Mouse (Mus musculus) kidney, postnatal 0 days (tissue): Measurements from ENCODE around the gene Plcb1. TPM values are rescaled to one million over a fixed set of nuclear protein-coding genes. Genes with fewer than 3 reads are reported as not detected.
A peak's percentile ranks its signal among the peaks of the same experiment; 100 is the strongest.

ENCODE experiments used
- ATAC-seq: fragments of 200-750 bp; cut with Nextera tagmentation; replicated peaks from 2 replicates; pipeline ENCODE4 v1.8.0; 2017; ENCODE audit warnings: low read depth, moderate number of reproducible peaks, moderate TSS enrichment, moderate library complexity; ENCODE audit not compliant: low FRiP score
- DNase-seq: peaks from one replicate; pipeline ENCODE4 v3.0.0-alpha.2; 2016; ENCODE audit warnings: low spot score
- H3K27ac ChIP-seq: fragments of 300-500 bp; sonication (generic); 2 replicates; pipeline ENCODE4 v1.5.1; 2014; ENCODE audit warnings: mild to moderate bottlenecking
- H3K27me3 ChIP-seq: fragments of 300-500 bp; sonication (generic); 2 replicates; pipeline ENCODE4 v1.6.1; 2014; ENCODE audit warnings: low read length, mixed read lengths; ENCODE audit not compliant: insufficient read depth
- H3K36me3 ChIP-seq: fragments of 300-500 bp; sonication (generic); 2 replicates; pipeline ENCODE4 v1.6.1; 2014; ENCODE audit warnings: low read length, mixed read lengths; ENCODE audit not compliant: insufficient read depth
- H3K4me1 ChIP-seq: fragments of 300-500 bp; sonication (generic); replicated peaks from 2 replicates; pipeline ENCODE4 v1.6.1; 2014; ENCODE audit warnings: antibody characterized with exemption, low read length, mixed read lengths; ENCODE audit not compliant: insufficient read depth
- H3K4me2 ChIP-seq: fragments of 300-500 bp; sonication (generic); 2 replicates; pipeline ENCODE4 v1.6.1; 2014; ENCODE audit warnings: mild to moderate bottlenecking, low read length, moderate library complexity, mixed read lengths
- H3K4me3 ChIP-seq: fragments of 300-500 bp; sonication (generic); replicated peaks from 2 replicates; pipeline ENCODE4 v1.5.1; 2014; ENCODE audit warnings: low read depth, low read length
- H3K9ac ChIP-seq: fragments of 300-500 bp; sonication (generic); 2 replicates; pipeline ENCODE4 v1.6.1; 2014; ENCODE audit warnings: low read depth, low read length
- H3K9me3 ChIP-seq: fragments of 300-500 bp; sonication (generic); replicated peaks from 2 replicates; pipeline ENCODE4 v1.6.1; 2016; ENCODE audit warnings: low read length, inconsistent platforms, mixed read lengths
- CTCF ChIP-seq: IDR thresholded peaks from 2 replicates; pipeline ENCODE4 v1.5.1; 2016; ENCODE audit warnings: antibody characterized with exemption, low read depth, mild to moderate bottlenecking, moderate library complexity
- WGBS: fragments of 180-500 bp; shearing (Covaris S2); extraction: QIAGEN DNeasy Blood & Tissue Kit; methylation state at CpG from one replicate; pipeline ENCODE4 v1.1.7; 2014; 5-methylcytosine and 5-hydroxymethylcytosine counted together
- polyA plus RNA-seq: library from polyadenylated mRNA; unstranded; fragments of >200 nt; fragmentation: Nextera tagmentation; extraction: Ambion mirVana; gene quantifications from 2 replicates; pipeline ENCODE4 v1.2.1, GENCODE M21; 2015

Plcb1 gene
- polyA plus RNA-seq, 1 experiment from 2014 or later = 20.8 TPM

DNA sequence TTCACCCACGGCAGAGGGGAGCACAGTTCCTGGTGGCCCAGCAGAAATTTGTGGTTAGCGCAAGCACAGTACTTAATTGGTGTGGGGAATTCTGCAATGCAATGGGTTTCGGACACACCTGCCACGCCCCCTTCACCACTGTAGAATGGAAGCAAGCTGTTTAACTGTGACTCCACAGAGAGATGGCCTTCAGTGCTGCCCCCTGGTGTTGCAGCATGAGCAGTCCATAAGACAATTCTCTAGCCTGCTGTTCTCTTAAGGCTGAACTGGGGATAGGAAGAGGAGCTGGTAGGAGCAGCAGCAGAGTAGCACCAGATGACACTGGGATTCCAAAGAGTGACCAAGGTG is 538.1 kb downstream of the Plcb1 start:
- H3K27me3 ChIP-seq = no peaks in the 10 kb centered on the region
- H3K36me3 ChIP-seq = no peaks in the 10 kb centered on the region
- H3K4me2 ChIP-seq = peak overlapping the region; percentile 37; the same call in 1 of the 2 replicates
- ATAC-seq (peak; percentile 71), DNase-seq (peak; percentile 91)
- TF ChIP-seq CTCF = peak; percentile 91
- H3K9ac ChIP-seq = no peak overlapping the region
- 33% methylated on average over 4 of the region's 4 CpGs for WGBS
- no peaks in the 10 kb centered on the region for H3K9me3 ChIP-seq
- H3K27ac ChIP-seq = no peak overlapping the region
- H3K4me1 ChIP-seq = no peaks in the 10 kb centered on the region
- H3K4me3 ChIP-seq = no peak overlapping the region

DNA sequence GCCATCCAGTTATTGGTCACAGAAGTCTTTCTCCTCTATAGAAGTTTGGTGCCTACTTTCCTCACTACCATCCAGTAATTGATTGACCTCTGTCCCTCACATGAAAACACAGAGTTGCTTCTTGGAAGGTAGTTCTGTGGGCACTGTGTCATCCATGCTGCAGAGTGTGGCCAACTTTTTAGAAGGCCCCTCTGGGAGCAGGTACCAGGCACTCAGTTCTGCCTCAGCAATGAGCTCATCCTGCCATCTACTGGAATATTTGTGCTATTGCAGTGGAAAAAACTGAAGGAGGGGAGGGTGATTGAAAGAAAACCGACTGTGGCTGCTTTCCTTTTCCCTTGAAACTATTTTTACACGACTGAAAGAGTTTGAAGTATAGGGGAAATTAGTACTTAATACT is 542.9 kb downstream of the Plcb1 start:
- Histone ChIP-seq H3K36me3 (no peaks in the 10 kb centered on the region), H3K27ac (no peak overlapping the region), H3K9me3 (no peaks in the 10 kb centered on the region), H3K4me1 (0 out of 2 replicates have a peak, but pooled peaks cover 3% of the 10 kb centered on the region), H3K27me3 (no peaks in the 10 kb centered on the region), H3K4me3 (no peak overlapping the region), H3K4me2 (no peak overlapping the region), H3K9ac (no peak overlapping the region)
- ATAC-seq (peak; percentile 55; the same call in 1 of the 2 replicates), DNase-seq (peak; percentile 79)
- 0% methylated on average over 2 of the region's 2 CpGs for WGBS
- TF ChIP-seq CTCF = peak; percentile 96

DNA sequence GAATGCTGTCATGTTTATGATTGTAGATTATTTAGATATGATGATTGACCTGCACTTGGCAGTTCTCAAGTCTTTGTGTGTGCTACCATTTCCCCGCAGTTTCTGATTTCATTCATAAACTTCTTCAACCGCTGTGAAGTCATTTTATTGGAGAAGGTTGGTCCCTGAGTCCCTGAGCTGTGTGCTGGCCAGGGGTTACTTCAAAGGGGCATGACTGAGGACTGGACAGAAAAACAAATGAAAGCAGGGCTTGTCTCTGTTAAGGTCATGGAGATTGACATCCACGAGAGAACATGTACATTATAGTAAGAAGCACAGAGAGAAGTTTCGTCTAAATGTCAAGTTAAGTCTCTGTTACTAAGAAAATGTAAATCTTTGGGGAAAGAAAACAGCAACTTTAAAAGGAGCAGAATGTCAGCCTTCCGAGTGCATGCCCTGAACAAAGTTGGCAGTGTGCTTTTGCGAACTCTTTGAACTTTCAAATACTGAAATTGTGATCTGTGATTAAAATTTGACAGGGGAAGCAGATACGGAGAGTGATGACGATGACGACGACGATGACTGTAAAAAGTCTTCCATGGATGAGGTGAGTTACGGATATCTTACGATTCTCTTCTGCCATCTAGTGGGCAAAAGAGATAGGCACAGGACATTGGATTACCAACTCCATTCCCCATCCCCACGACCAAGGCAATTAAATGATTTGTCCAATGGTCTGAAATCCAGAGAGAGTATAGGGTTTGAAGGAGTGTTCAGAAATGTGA is 544.1 kb downstream of the Plcb1 start:
- Histone ChIP-seq H3K9ac (no peak overlapping the region), H3K27me3 (no peaks in the 10 kb centered on the region), H3K36me3 (no peaks in the 10 kb centered on the region), H3K9me3 (no peaks in the 10 kb centered on the region), H3K4me2 (peak overlapping the region; percentile 47; the same call in 1 of the 2 replicates), H3K27ac (no peak overlapping the region), H3K4me1 (0 out of 2 replicates have a peak, but pooled peaks cover 3% of the 10 kb centered on the region), H3K4me3 (no peak overlapping the region)
- 6% methylated on average over 14 of the region's 14 CpGs for WGBS
- peak; percentile 91 for TF ChIP-seq CTCF
- DNase-seq = peak; percentile 85
- ATAC-seq = 0 out of 2 replicates have a peak, but pooled peaks have one; percentile 40

DNA sequence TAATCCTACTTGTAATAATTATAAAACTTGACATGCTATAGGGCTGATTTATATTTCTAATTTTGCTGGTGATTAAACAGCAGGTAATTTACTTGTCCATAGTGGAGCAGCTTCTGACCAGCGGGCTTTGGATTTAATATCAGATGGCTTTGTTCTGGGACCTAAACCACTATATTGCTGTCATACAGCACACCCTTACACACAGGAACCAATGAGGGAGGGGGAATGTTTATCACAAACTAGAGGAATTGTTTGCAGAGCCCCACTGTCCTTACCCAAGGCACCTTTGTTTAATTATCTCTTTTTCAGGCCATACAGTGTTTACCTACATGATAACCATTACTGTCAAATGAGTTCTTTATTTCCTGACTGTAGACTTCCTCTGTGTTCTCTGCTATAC is 546.0 kb downstream of the Plcb1 start:
- Histone ChIP-seq H3K36me3 (no peaks in the 10 kb centered on the region), H3K9ac (no peak overlapping the region), H3K4me2 (no peak overlapping the region), H3K4me3 (no peak overlapping the region), H3K27me3 (no peaks in the 10 kb centered on the region), H3K9me3 (no peaks in the 10 kb centered on the region), H3K4me1 (0 out of 2 replicates have a peak, but pooled peaks cover 3% of the 10 kb centered on the region), H3K27ac (no peak overlapping the region)
- DNase-seq (no peak), ATAC-seq (no peak)
- TF ChIP-seq CTCF = no peak
- 85% methylated on average over 1 of the region's 1 CpGs for WGBS

DNA sequence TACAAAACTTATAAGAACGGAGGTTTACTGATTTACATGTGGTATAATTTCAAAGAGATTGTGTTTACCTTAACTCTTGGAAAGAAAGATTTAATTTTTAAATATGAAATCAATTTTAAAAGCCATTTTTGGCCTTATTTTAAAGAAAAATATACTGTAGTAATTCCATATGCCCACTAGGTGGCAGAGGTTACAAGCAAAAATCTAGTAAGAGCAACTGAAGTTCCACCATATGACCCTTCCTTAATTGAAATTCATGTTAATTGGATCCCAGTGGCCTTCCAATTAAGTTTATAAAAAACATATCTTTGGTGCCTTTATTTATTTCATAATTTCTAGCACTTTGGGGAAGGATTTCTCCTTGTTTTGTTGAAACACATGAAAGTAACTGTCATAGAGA is 570.4 kb downstream of the Plcb1 start:
- ATAC-seq (no peak), DNase-seq (peak; percentile 78)
- Histone ChIP-seq H3K9me3 (no peaks in the 10 kb centered on the region), H3K4me2 (no peak overlapping the region), H3K9ac (no peak overlapping the region), H3K36me3 (no peaks in the 10 kb centered on the region), H3K27ac (no peak overlapping the region), H3K4me3 (no peak overlapping the region), H3K27me3 (no peaks in the 10 kb centered on the region), H3K4me1 (no peaks in the 10 kb centered on the region)
- peak; percentile 72 for TF ChIP-seq CTCF
- 26% methylated on average over 1 of the region's 1 CpGs for WGBS

DNA sequence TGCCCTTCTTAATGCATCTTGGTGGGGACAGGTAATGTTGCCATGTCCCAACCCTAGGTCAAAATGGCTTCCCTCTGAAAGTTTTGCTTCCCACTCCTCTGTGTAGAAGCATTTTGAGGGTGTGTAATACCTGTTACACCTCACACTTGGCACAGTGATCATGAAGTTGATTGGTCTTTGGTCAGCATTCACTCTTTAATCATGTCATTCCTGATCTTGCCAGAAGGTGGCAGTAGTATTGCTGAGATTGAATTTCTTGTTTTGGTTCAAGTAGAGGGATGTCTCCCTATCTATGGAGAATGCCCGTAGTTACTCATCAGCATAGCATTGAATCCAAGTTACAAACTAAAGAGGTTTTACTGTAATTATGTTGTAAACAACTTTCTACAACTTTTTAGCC is 575.9 kb downstream of the Plcb1 start:
- H3K4me3 ChIP-seq = no peak overlapping the region
- no peaks in the 10 kb centered on the region for H3K4me1 ChIP-seq
- DNase-seq = peak; percentile 62
- no peak overlapping the region for H3K27ac ChIP-seq
- no peak overlapping the region for H3K9ac ChIP-seq
- H3K36me3 ChIP-seq = no peaks in the 10 kb centered on the region
- H3K27me3 ChIP-seq = no peaks in the 10 kb centered on the region
- H3K4me2 ChIP-seq = no peak overlapping the region
- H3K9me3 ChIP-seq = no peaks in the 10 kb centered on the region
- 24% methylated on average over 1 of the region's 1 CpGs for WGBS
- TF ChIP-seq CTCF = peak; percentile 84
- 0 out of 2 replicates have a peak, but pooled peaks have one; percentile 43 for ATAC-seq
